Mouse (Mus musculus): ENCODE results near the gene Pde6h. TPM values are rescaled to one million over a fixed set of nuclear protein-coding genes. Genes with fewer than 3 reads are reported as not detected.

Gene Pde6h
- polyA plus RNA-seq, 1 experiment from 2014 or later = 0.47 TPM

GRCm38 (mm10) chr6:136989824-136990497, 66.3 kb downstream of the Pde6h start:
- H3K36me3 ChIP-seq = no peaks in the 10 kb centered on the region
- H3K9me3 ChIP-seq = no peaks in the 10 kb centered on the region
- ATAC-seq (ENCODE audit: borderline replicate concordance, extremely low read depth, low FRiP score, low TSS enrichment) = peak; percentile 24; the same call in 1 of the 2 replicates
- H3K27ac ChIP-seq = no peak overlapping the region
- H3K9ac ChIP-seq = no peak overlapping the region
- peak overlapping the region; percentile 40 for H3K4me2 ChIP-seq
- H3K27me3 ChIP-seq = no peaks in the 10 kb centered on the region
- H3K4me3 ChIP-seq = 0 out of 2 replicates have a peak overlapping the region, but pooled peaks have one; percentile 4
- 30% methylated on average over 11 of the region's 11 CpGs for WGBS
- peaks cover 7% of the 10 kb centered on the region; the same call in 1 of the 2 replicates for H3K4me1 ChIP-seq

GRCm38 (mm10) chr6:136990557-136990956, 66.9 kb downstream of the Pde6h start:
- ATAC-seq (ENCODE audit: borderline replicate concordance, extremely low read depth, low FRiP score, low TSS enrichment) = no peak
- H3K4me2 ChIP-seq = no peak overlapping the region; the same call in 1 of the 2 replicates

GRCm38 (mm10) chr6:136993574-136993973, 69.9 kb downstream of the Pde6h start:
- H3K4me3 ChIP-seq = no peak overlapping the region
- no peaks in the 10 kb centered on the region for H3K36me3 ChIP-seq
- peaks cover 18% of the 10 kb centered on the region for H3K4me1 ChIP-seq
- no peak overlapping the region for H3K9ac ChIP-seq
- no peak overlapping the region for H3K4me2 ChIP-seq
- no peak for ATAC-seq (ENCODE audit: borderline replicate concordance, extremely low read depth, low FRiP score, low TSS enrichment)
- H3K27me3 ChIP-seq = no peaks in the 10 kb centered on the region
- H3K27ac ChIP-seq = no peak overlapping the region
- 20% methylated on average over 4 of the region's 4 CpGs for WGBS
- H3K9me3 ChIP-seq = no peaks in the 10 kb centered on the region

More at GRCm38 (mm10) chr6:136990557-136990956, 66.9 kb downstream of the Pde6h start:
- WGBS = 26% methylated on average over 8 of the region's 8 CpGs
- no peak overlapping the region for H3K27ac ChIP-seq
- no peaks in the 10 kb centered on the region for H3K9me3 ChIP-seq
- H3K4me3 ChIP-seq = no peak overlapping the region
- H3K9ac ChIP-seq = no peak overlapping the region
- H3K4me1 ChIP-seq = peaks cover 7% of the 10 kb centered on the region; the same call in 1 of the 2 replicates
- no peaks in the 10 kb centered on the region for H3K27me3 ChIP-seq
- no peaks in the 10 kb centered on the region for H3K36me3 ChIP-seq

- H3K27ac ChIP-seq = no peak overlapping the region
- H3K36me3 ChIP-seq = no peaks in the 10 kb centered on the region
- peaks cover 12% of the 10 kb centered on the region for H3K4me1 ChIP-seq
- no peak for ATAC-seq (ENCODE audit: borderline replicate concordance, extremely low read depth, low FRiP score, low TSS enrichment)
- 62% methylated on average over 8 of the region's 8 CpGs for WGBS
- H3K9me3 ChIP-seq = no peaks in the 10 kb centered on the region
- H3K27me3 ChIP-seq = no peaks in the 10 kb centered on the region
- no peak overlapping the region for H3K4me3 ChIP-seq
- H3K9ac ChIP-seq = no peak overlapping the region
- H3K4me2 ChIP-seq = no peak overlapping the region
These were observed 71.9 kb downstream of the Pde6h start for GRCm38 (mm10) chr6:136995533-136995932.

- 29% methylated on average over 5 of the region's 5 CpGs for WGBS
- Histone ChIP-seq H3K27ac (no peak overlapping the region), H3K4me3 (no peak overlapping the region), H3K9ac (no peak overlapping the region), H3K4me1 (peaks cover 11% of the 10 kb centered on the region), H3K36me3 (no peaks in the 10 kb centered on the region), H3K4me2 (no peak overlapping the region), H3K27me3 (no peaks in the 10 kb centered on the region), H3K9me3 (no peaks in the 10 kb centered on the region)
- ATAC-seq (ENCODE audit: borderline replicate concordance, extremely low read depth, low FRiP score, low TSS enrichment) = no peak
These were observed 72.7 kb downstream of the Pde6h start for GRCm38 (mm10) chr6:136996336-136996735.

- Histone ChIP-seq H3K36me3 (no peaks in the 10 kb centered on the region), H3K4me2 (no peak overlapping the region), H3K4me1 (peaks cover 16% of the 10 kb centered on the region), H3K27ac (no peak overlapping the region), H3K9ac (no peak overlapping the region), H3K9me3 (no peaks in the 10 kb centered on the region), H3K4me3 (no peak overlapping the region), H3K27me3 (no peaks in the 10 kb centered on the region)
- ATAC-seq (ENCODE audit: borderline replicate concordance, extremely low read depth, low FRiP score, low TSS enrichment) = no peak
- 81% methylated on average over 7 of the region's 7 CpGs for WGBS
These were observed 74.5 kb downstream of the Pde6h start for GRCm38 (mm10) chr6:136998181-136998580.

- Histone ChIP-seq H3K27me3 (no peaks in the 10 kb centered on the region), H3K9ac (no peak overlapping the region), H3K4me3 (no peak overlapping the region), H3K36me3 (no peaks in the 10 kb centered on the region), H3K27ac (no peak overlapping the region), H3K4me1 (peaks cover 16% of the 10 kb centered on the region), H3K9me3 (no peaks in the 10 kb centered on the region), H3K4me2 (no peak overlapping the region)
- WGBS = 90% methylated on average over 3 of the region's 3 CpGs
- ATAC-seq (ENCODE audit: borderline replicate concordance, extremely low read depth, low FRiP score, low TSS enrichment) = no peak
These were observed 75.4 kb downstream of the Pde6h start for GRCm38 (mm10) chr6:136999009-136999408.

GRCm38 (mm10) chr6:136999707-137000446, 76.2 kb downstream of the Pde6h start:
- Histone ChIP-seq H3K4me2 (no peak overlapping the region), H3K36me3 (no peaks in the 10 kb centered on the region), H3K27me3 (no peaks in the 10 kb centered on the region), H3K9me3 (no peaks in the 10 kb centered on the region), H3K27ac (no peak overlapping the region), H3K9ac (no peak overlapping the region), H3K4me3 (no peak overlapping the region), H3K4me1 (peaks cover 16% of the 10 kb centered on the region)
- WGBS = 91% methylated on average over 15 of the region's 15 CpGs
- no peak for ATAC-seq (ENCODE audit: borderline replicate concordance, extremely low read depth, low FRiP score, low TSS enrichment)

GRCm38 (mm10) chr6:137000706-137001105, 77.1 kb downstream of the Pde6h start:
- no peaks in the 10 kb centered on the region for H3K36me3 ChIP-seq
- no peaks in the 10 kb centered on the region for H3K9me3 ChIP-seq
- no peaks in the 10 kb centered on the region for H3K27me3 ChIP-seq
- H3K4me3 ChIP-seq = no peak overlapping the region
- H3K4me1 ChIP-seq = peaks cover 16% of the 10 kb centered on the region
- no peak for ATAC-seq (ENCODE audit: borderline replicate concordance, extremely low read depth, low FRiP score, low TSS enrichment)
- no peak overlapping the region; the same call in 1 of the 2 replicates for H3K4me2 ChIP-seq
- no peak overlapping the region for H3K9ac ChIP-seq
- 75% methylated on average over 10 of the region's 10 CpGs for WGBS
- H3K27ac ChIP-seq = peak overlapping the region; percentile 65

- ATAC-seq (ENCODE audit: borderline replicate concordance, extremely low read depth, low FRiP score, low TSS enrichment) = peak; percentile 75; the same call in 1 of the 2 replicates
- H3K9me3 ChIP-seq = no peaks in the 10 kb centered on the region
- H3K27me3 ChIP-seq = no peaks in the 10 kb centered on the region
- peaks cover 11% of the 10 kb centered on the region for H3K4me1 ChIP-seq
- 64% methylated on average over 6 of the region's 6 CpGs for WGBS
- no peaks in the 10 kb centered on the region for H3K36me3 ChIP-seq
- no peak overlapping the region for H3K4me3 ChIP-seq
- no peak overlapping the region for H3K9ac ChIP-seq
- H3K27ac ChIP-seq = peak overlapping the region; percentile 67
- no peak overlapping the region for H3K4me2 ChIP-seq
These were observed 77.9 kb downstream of the Pde6h start for GRCm38 (mm10) chr6:137001267-137002168.

- WGBS = 51% methylated on average over 5 of the region's 5 CpGs
- ATAC-seq (ENCODE audit: borderline replicate concordance, extremely low read depth, low FRiP score, low TSS enrichment) = 0 out of 2 replicates have a peak, but pooled peaks have one; percentile 37
- H3K9me3 ChIP-seq = no peaks in the 10 kb centered on the region
- H3K9ac ChIP-seq = no peak overlapping the region
- H3K4me1 ChIP-seq = peaks cover 5% of the 10 kb centered on the region; the same call in 1 of the 2 replicates
- H3K4me2 ChIP-seq = no peak overlapping the region
- peak overlapping the region; percentile 67; the same call in 1 of the 2 replicates for H3K27ac ChIP-seq
- no peaks in the 10 kb centered on the region for H3K27me3 ChIP-seq
- no peaks in the 10 kb centered on the region for H3K36me3 ChIP-seq
- H3K4me3 ChIP-seq = no peak overlapping the region
These were observed 78.5 kb downstream of the Pde6h start for GRCm38 (mm10) chr6:137002169-137002514.
